Mouse (Mus musculus) urinary bladder, postnatal 25 days (tissue): Measurements from ENCODE around the gene Inpp5f.
A peak's percentile ranks its signal among the peaks of the same experiment; 100 is the strongest.
"Not testable (repeated sequence)": the region's sequence is repeated elsewhere in the genome, so short reads cannot be mapped to it uniquely, and the experiment has no call there.

Source experiments
- DNase-seq: peaks from one replicate; pipeline ENCODE4 v3.0.0; 2022; ENCODE audit warnings: low spot score

The Inpp5f gene

DNA sequence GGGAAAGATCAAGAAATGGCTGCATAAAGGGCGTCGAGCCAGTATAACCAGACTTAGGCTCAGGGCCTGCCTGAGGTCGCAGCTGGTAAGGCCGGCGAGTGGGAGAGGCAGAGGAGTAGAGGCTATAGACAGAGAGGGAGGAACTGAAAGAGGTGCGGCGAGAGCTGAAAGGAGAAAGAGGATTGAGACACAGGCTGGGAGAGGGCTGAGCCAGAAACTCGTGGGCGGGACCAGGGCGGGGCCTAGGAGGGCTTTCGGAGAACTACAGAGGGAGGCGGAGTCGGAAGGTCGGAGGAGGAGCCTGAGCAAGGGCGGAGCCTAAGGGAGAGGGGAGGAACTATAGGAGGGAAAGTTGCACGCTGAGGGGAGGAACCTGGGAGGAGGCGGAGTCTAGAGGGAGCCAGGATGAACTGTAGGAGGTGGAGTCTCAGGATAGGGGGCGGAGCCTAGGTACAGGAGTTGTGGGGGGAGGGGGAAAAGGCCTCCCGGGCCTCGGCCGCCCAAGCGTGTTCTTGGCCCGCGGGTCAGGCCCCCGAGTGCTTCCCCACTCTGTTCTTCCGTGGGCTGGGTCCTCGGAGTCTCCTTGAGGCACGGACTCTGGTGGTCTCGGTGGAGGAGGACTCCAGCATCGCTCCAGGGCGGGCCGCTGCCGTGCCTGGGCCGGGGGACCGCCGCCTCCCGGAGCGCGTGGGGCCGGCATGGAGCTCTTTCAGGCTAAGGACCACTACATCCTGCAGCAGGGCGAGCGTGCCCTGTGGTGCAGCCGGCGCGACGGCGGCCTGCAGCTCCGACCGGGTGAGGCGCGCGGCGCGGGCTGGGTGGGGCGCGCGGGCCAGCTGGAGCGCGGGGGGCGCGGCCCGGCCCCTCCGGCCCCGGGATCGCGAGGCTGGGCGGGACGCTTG lies at the start of gene Inpp5f:
Gene Inpp5f (plus strand): TSS at position 432 of the 902 bp plus-strand sequence.
- peak; percentile 96 for DNase-seq

DNA sequence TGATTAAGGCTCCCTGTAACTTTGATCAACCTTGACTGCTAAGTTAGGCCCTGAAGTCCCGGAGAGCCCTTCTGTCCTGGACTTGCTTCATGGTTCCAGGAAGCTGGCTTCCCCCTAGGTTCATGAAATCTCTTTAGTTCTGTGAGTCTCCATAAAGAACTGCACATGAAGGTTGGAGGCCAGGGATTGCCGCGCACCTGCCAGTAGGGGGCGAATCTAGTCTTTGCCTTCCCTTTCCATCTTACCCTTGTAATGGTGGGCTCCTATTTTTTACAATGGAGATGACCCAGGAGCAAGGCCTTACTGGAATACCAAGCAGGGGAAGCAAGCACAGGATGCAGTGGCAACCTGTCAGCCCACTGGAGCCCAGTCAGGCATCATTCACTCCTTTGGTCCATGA lies 47.8 kb upstream of the Inpp5f start:
- no peak for DNase-seq

DNA sequence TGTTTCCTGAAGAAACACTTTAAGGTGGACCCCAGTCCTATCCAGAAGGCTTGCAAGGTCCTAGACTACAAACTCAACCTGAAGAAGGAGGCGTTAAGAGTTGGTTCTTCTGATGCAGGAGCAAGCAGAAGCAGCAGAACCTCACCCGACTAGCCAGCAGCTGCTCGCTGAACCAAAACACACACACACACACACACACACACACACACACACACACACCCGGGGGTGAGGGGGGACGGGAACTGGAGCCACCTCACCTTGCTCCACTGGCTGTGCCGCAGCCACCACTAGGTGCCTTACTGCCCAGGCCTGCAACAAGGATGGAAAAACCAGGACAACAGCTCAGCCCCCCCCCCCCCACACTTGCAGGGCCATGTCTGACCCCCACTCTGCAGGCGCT lies 44.8 kb upstream of the Inpp5f start:
- DNase-seq = no peak

DNA sequence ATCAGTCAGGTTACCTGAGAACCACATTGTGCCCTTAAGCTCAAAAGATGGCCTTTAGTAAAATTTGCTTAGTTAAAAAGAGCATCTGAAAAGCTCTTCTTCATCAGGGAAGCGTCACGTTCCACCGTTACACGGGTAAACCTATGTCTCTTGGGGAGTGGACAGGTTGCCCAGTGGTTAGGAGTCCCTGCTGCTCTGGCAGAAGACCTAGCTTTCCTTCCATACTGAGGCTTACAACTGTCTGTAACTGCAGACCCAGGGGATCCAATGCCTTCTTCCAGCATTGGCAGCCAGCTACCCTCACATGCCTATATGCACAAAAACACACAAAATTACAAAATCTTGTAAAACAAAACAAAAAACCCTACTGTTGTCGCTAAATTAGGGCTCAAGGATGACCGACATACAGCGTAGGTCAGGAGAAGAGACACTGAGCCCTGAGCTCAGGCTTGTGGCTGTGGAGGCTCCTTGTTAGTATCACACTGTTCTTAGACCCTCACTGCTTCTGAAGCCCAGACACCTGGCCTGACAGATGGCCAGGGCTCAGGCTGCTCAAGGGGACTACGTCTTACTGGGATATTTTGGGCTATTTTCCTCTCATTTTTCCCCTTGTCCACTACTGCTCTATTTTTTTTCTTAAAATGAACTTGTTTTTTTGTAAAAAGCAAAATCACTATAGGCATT lies 43.4 kb upstream of the Inpp5f start:
- DNase-seq = no peak

DNA sequence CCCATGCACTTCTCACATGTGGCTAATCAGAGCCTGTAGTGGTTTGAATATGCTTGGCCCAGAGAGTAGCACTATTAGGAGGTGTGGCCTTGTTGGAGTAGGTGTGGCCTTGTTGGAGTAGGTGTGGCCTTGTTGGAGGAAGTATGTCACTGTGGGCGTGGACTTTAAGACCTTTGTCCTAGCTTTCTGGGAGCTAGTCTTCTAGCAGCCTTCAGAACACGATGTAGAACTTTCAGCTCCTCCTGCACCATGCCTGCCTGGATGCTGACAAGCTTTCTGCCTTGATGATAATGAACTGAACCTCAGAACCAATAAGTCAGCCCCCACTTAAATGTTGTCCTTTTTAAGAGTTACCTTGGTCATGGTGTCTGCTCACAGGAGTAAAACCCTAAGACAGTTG lies 41.7 kb upstream of the Inpp5f start:
- DNase-seq = not testable (repeated sequence)

DNA sequence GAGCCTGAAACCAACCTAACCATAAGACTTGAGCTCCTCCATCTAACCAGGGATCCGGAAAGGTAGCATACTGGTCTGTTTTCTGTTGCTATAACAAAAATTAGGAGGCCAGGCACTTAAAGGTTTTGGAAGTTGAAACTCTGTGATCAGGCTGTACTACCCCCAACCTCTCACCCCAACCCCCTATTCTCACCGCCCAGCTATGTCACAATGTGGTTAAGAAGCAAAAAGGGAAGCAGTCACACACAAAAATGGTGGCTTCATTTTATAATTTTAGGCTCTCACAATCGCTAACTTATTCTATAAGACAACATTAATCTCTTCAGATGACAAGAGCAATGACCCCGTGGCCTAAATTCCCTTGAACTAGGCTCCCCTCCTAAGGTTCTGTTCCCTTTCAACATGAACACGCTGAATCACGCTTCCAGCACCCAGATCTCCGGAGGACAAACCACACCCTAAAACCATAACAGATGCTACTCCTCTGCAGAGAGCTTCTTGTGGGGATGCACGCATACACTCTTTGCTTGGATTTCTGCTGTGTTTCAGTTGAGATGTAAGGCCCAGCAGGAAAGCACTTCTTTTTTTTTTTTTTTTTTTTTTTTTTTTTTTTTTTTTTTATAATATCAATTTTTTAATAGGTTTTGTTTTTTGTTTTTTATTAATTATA lies 41.0 kb upstream of the Inpp5f start:
- no peak for DNase-seq

DNA sequence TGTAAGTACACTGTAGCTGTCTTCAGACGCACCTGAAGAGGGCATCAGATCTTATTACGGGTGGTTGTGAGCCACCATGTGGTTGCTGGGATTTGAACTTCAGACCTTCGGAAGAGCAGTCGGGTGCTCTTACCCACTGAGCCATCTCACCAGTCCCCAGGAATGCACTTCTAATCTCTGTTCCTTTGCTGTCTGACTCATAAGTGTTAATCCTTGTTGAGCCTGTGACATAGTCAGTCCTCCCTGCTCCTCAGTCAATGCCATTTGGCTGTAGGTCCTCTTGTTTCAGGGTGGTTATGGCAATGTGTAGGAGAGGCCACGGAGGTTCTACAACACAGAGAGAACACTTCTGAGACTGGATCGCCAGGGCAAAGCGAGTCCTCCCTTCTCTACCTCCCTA lies 40.5 kb upstream of the Inpp5f start:
- not testable (repeated sequence) for DNase-seq

DNA sequence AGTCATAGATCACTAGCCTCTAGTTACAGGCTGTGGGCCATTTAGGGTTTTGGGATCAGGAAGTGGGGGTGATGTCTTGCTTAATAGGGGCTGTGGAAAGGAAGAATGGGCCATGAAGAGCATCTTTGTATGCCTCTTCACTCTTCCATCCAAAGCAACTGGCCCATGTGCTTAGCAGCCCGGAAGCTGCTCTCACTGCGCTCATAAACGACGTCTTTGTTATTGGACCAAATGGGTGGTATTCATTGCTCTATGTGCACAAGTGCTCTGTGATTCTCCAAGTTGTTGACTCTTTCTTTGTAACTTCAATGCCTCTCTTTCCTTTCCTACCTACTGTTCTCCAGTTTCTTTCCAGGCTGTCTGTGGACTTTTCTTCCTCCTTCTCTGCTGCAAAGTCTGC lies 39.1 kb upstream of the Inpp5f start:
- no peak for DNase-seq

DNA sequence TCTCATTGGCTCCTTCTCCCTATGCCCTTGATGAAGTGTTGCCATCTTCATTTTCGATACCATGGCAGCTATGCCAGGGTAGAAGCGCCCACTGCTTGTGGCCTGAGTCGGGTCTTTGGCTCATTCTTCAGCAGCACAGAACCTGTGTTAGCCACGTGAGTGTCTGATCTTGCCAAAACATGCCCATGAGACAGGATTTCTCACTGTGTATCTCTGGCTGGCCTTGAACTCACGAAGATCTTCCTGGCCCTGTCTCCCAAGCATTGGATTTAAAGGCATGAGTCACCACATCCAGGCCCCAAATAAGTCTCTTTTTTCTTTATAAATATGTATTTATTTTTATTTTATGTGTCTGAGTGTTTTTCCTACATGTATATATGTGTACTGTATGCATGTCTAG lies 35.9 kb upstream of the Inpp5f start:
- DNase-seq = no peak

DNA sequence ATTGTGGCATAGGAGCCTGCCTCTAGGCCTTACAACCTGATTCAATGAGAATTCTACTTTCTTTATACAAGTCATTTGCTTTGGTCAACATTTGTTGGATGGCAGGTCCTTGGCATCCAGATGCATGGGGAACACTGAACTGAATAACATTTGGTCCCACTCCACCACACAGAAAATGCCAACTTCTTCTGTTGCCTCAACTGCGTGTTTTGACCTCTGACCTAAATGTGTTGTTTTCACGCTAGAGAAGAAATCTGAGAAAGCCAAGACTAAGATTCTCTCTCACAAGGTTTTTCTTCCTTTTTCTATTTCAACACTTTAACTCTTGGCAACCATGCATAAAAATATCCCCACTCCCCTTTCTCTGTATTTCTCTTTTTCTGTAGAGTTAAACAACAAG lies 35.3 kb upstream of the Inpp5f start:
- no peak for DNase-seq

DNA sequence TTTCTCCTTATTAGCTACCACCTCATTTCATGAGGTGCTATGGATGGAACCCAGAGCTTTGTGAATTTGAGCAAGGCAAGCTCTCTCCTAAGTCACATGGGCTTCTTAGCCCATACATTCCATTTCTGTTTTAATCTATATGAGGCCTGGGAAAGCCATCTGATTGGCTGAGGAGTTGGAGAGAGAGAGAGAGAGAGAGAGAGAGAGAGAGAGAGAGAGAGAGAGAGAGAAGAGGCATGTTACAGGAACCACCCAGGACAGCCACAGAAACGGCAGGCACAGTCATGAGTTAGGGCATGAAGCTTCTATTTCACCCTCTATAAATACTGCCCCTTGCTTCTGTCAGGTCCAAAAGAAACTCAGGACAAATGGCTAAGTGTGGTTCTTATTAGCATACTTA lies 33.5 kb upstream of the Inpp5f start:
- no peak for DNase-seq

DNA sequence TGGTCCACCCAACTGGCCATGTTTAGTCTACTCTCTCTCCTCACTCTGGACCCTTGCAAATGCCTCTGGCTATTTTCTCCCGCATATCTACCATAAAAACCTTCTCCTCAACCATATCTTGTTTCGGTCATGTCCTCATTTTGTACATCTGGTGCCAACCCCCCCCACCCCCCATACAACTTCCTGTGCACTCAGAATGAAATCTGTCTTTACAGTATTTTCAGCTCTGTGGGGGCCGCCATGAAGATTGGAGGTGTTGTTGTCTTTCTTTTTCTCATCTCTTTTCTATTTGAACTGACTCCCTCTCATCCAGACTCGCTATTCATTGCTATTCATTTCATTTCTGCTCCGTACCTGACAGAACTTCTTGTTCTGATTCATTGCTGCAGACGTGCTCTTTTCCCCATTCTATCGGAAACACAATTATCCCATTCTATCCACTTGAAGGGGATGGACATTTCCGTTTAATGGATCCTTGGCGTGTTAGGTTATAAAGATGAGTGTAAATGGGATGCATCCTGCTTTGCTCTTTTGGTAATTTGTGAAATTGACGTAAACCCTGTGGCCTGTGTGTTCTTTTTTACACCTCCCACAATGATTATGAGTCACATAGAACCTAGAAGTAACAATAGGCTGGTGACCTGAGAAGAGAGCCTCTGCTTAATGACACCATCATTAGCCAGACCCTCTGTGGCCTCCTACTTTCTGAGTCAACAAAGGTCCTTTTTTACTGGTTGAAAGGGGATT lies 32.8 kb upstream of the Inpp5f start:
- no peak for DNase-seq

DNA sequence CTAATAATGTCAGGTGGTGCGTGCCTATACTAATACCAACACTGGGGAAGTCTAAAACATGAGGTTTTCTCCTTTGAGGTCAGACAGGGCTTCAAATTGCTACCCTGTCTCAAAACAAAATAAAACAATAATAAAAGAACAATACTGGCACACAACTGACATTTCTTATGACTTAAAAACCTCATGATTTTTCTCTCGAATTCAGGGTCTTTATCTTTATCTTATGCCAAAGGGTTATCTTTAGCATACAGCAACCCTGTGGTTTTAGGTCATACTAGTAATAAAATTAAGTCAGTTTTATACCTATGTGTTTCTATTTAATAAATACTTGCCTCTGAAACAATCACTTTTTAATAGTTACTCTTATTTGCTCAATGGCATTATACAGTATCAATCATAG lies 31.7 kb upstream of the Inpp5f start:
- DNase-seq = no peak

DNA sequence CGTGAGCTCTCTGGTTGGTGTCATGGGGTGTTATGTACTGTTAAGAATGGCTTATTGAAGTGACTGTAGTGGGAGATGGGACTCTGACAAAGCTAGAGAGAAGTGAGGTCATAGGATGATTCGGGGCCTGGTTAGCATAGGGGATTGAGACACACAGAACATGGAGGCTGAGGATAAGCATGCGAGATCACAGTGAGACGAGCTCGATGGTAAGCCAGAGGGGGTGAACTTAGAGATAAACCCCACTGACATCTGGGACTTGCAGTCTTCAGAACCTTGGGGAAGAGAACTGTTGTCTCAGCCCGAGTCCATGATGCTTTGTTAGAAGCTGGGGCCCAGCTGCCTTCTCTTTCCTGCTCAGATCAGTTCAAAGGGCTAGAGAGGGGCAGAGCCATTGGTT lies 30.8 kb upstream of the Inpp5f start:
- no peak for DNase-seq

DNA sequence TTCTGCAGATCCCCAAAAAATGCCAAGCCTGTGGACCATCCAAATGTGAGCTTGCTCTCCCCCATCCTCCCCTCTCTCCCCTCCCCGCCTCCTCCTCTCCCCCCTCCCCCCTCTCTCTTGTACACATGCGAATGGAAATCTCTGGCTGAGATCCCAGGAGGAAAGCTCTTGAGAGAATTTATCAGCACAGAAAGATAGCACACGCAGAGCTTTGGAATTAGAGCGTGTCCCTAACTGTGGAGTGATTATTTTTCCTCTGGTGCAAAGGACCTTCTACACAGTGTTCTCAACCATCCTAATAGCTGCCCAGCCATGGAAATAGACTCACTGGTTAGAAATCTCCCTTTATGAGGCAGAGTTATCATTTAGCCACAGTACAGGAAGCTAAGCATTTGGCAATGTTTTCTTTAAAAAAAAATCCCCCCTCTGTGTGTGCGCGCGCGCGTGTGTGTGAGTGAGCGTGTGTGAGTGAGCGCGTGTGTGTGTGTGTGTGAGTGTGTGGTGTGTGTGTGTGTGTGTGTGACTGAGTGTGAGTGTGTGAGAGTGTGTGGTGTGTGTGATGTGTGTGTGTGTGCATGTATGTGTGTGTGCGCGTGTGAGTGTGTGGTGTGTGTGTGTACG lies 29.2 kb upstream of the Inpp5f start:
- no peak for DNase-seq

DNA sequence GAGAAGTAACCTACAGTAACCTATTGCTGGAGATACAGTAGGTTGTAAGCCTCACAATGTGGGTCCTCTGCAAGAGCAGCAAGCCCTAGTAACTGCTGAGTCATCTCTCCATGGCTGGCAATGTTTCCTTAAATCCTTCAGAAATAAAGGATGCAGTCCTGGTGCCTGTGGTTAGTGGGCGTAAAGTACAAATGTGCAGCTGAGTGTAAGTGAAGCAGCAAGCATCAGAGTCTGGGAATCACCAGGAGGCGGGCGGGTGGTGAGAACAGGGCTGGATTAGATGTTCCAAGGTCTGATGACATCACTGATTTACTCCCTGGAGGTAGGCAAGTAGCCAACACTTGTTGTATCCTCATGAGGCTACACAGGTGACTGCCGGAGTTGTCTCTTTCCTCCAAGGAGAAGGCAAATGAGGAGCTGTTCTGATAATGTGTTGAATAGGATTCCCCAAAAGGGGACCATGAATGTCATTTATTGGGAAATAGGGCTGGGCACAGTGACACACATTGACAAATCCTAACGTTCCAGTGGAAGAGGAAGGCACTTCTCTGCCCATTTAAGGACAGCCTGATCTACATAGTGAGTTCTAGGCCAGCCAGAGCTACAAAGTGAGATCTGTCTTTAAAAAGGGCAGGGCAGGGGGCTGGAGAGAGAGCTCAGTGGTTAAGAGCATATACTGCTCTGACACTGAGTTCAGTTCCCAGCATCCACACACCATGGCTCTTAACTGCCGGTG lies 27.7 kb upstream of the Inpp5f start:
- no peak for DNase-seq

DNA sequence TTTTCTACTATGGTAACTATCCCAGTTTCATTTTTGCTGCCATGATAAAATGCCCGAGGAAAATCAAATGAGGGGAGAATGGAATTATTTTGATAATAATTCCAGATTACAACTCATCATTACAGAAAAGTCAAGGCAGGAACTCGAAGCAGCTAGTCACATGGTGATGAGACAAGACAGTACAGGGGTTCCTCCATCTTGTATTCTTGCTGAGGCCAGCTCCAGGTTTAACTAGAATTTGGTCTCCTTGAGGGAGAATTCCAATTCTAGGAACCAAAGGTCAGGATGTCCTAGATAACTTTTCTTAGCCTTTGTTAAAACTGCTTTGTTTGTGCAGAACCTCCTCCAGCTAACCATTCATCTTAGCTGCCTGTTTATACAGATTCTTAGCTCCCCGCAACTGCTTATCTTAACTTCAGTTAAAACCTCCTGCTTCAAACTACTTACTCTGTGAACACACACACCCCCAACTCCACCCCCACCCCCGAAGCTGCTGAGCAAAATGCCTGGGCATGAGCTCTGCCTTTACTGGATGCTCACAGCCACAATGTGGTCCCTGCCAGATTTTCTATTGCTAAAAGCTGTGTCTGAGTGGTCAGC lies 23.7 kb upstream of the Inpp5f start:
- no peak for DNase-seq

DNA sequence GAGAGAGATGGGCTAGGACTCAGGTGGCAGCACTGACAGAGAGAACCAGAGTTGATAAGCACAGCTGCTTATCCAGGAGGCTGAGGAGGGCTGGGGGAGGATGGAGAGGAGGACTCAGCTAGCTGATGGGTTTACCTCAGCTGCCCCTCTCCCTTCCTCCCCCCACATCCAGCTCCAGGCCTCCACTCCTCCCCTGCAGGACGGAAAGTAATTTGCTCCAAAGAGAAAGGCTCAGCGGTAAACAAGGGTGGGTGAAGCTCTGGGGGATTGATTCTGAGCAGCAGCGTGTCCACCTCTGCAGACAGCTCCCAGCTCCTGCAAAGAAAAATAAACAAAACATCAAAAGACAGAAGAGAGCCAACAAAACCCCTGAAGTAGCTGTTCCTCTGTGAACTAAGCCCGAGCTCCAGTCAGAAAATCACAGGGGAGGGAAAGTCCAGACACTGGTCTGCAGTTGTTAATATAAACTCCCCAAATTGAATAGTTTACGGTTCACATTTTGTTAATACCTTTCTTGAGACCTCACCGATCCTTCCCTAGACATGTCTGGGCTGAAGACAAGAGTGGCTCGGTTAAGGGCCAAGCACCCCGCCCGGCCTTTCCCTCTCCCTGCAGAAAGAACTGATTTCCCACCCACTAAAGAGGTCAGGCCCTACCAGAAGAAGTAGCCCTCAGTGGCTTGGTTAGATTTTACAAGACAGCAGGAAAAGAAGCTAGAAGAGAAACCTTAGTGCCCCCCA lies 19.6 kb upstream of the Inpp5f start:
- no peak for DNase-seq

DNA sequence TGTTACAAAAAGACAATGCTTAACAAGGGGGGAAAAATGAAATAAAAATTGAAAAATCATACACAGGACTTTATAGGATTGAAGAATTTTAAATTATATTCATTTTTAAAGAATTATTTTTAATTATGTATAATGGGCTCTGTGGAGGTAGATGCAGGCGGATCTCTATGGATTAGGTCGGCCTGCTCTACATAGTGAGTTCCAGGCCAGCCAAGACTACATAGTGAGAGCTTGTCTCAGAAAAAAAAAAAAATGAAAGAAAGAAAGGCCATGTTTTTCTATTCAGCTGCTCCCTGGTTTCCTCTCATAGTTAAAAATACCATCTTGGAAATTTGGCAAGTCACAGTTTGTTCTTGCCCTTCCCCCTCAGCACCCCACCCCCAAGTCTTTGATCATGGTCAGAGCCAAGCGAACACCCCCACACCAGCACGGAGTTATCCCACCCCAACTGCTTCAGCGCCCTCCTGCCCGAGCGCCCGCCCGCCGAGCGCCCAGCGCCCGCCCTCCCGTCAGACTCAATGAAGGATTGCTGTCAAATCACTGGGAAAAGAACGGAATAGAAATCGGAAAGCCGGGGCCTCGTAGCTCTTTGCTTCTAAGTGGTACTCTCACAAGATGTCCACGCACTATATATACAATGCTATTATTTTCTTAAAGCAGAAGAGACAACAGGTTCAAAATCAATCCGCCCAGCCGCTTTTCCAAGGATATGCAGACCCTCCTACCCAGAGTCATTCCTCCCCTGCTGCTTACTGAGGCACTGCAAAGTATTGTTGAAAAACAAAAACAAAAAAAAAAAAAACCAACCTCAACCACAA lies 18.8 kb upstream of the Inpp5f start:
- no peak for DNase-seq
